Mouse (Mus musculus) small intestine, adult 2 months (tissue): ENCODE data around the gene Gli2. TPM values are rescaled to one million over a fixed set of nuclear protein-coding genes. Genes with fewer than 3 reads are reported as not detected.

Source experiments
- H3K27ac ChIP-seq: fragments of 200-500 bp; 2 replicates; pipeline ENCODE4 v1.5.1; 2012; ENCODE audit warnings: low read depth, low read length, control low read depth, inconsistent platforms; ENCODE audit not compliant: insufficient read depth
- H3K27me3 ChIP-seq: fragments of 200-500 bp; 2 replicates; pipeline ENCODE4 v1.6.1; 2012; ENCODE audit warnings: mild to moderate bottlenecking, moderate library complexity, low read length, inconsistent platforms; ENCODE audit not compliant: control insufficient read depth, insufficient read depth
- H3K36me3 ChIP-seq: fragments of 200-500 bp; 2 replicates; pipeline ENCODE4 v1.6.1; 2012; ENCODE audit warnings: mild to moderate bottlenecking, low read length, control low read depth, inconsistent platforms; ENCODE audit not compliant: control insufficient read depth, insufficient read depth
- H3K4me1 ChIP-seq: fragments of 200-500 bp; 2 replicates; pipeline ENCODE4 v1.6.1; 2012; ENCODE audit warnings: low read length, inconsistent platforms, mixed read lengths; ENCODE audit not compliant: control insufficient read depth, insufficient read depth, insufficient read length
- H3K4me3 ChIP-seq: fragments of 200-500 bp; 2 replicates; pipeline ENCODE4 v1.5.1; 2012; ENCODE audit warnings: low read depth, mild to moderate bottlenecking, control low read depth, inconsistent platforms, low read length, moderate library complexity
- CTCF ChIP-seq: fragments of 200-500 bp; IDR thresholded peaks from 2 replicates; pipeline ENCODE4 v1.5.1; 2012; ENCODE audit warnings: low read depth, mild to moderate bottlenecking, control low read depth, inconsistent platforms, low read length, moderate library complexity, mixed read lengths; ENCODE audit not compliant: insufficient replicate concordance, insufficient read length; ENCODE audit errors: extremely low read depth
- POLR2A ChIP-seq: fragments of 200-500 bp; IDR thresholded peaks from 2 replicates; pipeline ENCODE4 v1.6.1; 2012; ENCODE audit warnings: low read depth, mild to moderate bottlenecking, control low read depth, inconsistent platforms, low read length, moderate library complexity
- WGBS: fragments of 180-500 bp; shearing (Covaris S2); methylation state at CpG from one replicate; pipeline ENCODE4 v1.1.7; 2018; 5-methylcytosine and 5-hydroxymethylcytosine counted together
- polyA plus RNA-seq: library from polyadenylated mRNA; depleted of rRNA; stranded (reverse); fragments of >200 nt; gene quantifications from 2 replicates; pipeline ENCODE4 v1.2.3, GENCODE M21; 2012

The Gli2 gene
- polyA plus RNA-seq, 1 experiment, result 4.7 TPM

- Histone ChIP-seq H3K27me3 (no peaks in the 10 kb centered on the region), H3K27ac (no peak overlapping the region), H3K36me3 (no peaks in the 10 kb centered on the region), H3K4me3 (no peak overlapping the region), H3K4me1 (peaks cover 3% of the 10 kb centered on the region; the same call in 1 of the 2 replicates)
- WGBS, result 57% methylated on average over 7 of the region's 7 CpGs
- TF ChIP-seq POLR2A, result no peak
- no peak for TF ChIP-seq CTCF
Measured at GRCm38 (mm10) chr1:118873559-118873958, 179.9 kb downstream of the Gli2 start.

- 55% methylated on average over 9 of the region's 9 CpGs for WGBS
- Histone ChIP-seq H3K27me3 (no peaks in the 10 kb centered on the region), H3K4me3 (no peak overlapping the region), H3K4me1 (no peaks in the 10 kb centered on the region), H3K36me3 (no peaks in the 10 kb centered on the region), H3K27ac (no peak overlapping the region)
- TF ChIP-seq POLR2A (no peak), CTCF (no peak)
Measured at GRCm38 (mm10) chr1:118864735-118865134, 188.7 kb downstream of the Gli2 start.

GRCm38 (mm10) chr1:118864031-118864430 is 189.4 kb downstream of the Gli2 start:
- Histone ChIP-seq H3K27me3 (no peaks in the 10 kb centered on the region), H3K4me1 (no peaks in the 10 kb centered on the region), H3K4me3 (no peak overlapping the region), H3K36me3 (no peaks in the 10 kb centered on the region), H3K27ac (no peak overlapping the region)
- WGBS, result 63% methylated on average over 5 of the region's 5 CpGs
- TF ChIP-seq CTCF (no peak), POLR2A (no peak)

GRCm38 (mm10) chr1:118858101-118858500 is 195.3 kb downstream of the Gli2 start:
- Histone ChIP-seq H3K36me3 (no peaks in the 10 kb centered on the region), H3K27ac (no peak overlapping the region), H3K27me3 (no peaks in the 10 kb centered on the region), H3K4me1 (no peaks in the 10 kb centered on the region), H3K4me3 (no peak overlapping the region)
- 67% methylated on average over 9 of the region's 9 CpGs for WGBS
- TF ChIP-seq POLR2A (no peak), CTCF (no peak)

- H3K27me3 ChIP-seq, result no peaks in the 10 kb centered on the region
- no peaks in the 10 kb centered on the region for H3K4me1 ChIP-seq
- H3K27ac ChIP-seq, result no peak overlapping the region
- no peak for TF ChIP-seq POLR2A
- TF ChIP-seq CTCF, result no peak
- no peaks in the 10 kb centered on the region for H3K36me3 ChIP-seq
- no peak overlapping the region for H3K4me3 ChIP-seq
- 48% methylated on average over 5 of the region's 5 CpGs for WGBS
Measured at GRCm38 (mm10) chr1:118830658-118831057, 222.8 kb downstream of the Gli2 start.

- Histone ChIP-seq H3K27ac (no peak overlapping the region), H3K36me3 (no peaks in the 10 kb centered on the region), H3K4me1 (no peaks in the 10 kb centered on the region), H3K27me3 (no peaks in the 10 kb centered on the region), H3K4me3 (no peak overlapping the region)
- WGBS, result 87% methylated on average over 11 of the region's 11 CpGs
- TF ChIP-seq POLR2A (no peak), CTCF (no peak)
Measured at GRCm38 (mm10) chr1:118826614-118827013, 226.8 kb downstream of the Gli2 start.

GRCm38 (mm10) chr1:118825467-118826219 is 227.8 kb downstream of the Gli2 start:
- 23% methylated on average over 31 of the region's 31 CpGs for WGBS
- Histone ChIP-seq H3K4me1 (no peaks in the 10 kb centered on the region), H3K27me3 (no peaks in the 10 kb centered on the region), H3K36me3 (no peaks in the 10 kb centered on the region), H3K4me3 (no peak overlapping the region; the same call in 1 of the 2 replicates), H3K27ac (no peak overlapping the region)
- TF ChIP-seq POLR2A (no peak), CTCF (no peak)
